Mouse (Mus musculus): ENCODE results near the gene Fgfrl1.

Gene Fgfrl1

GRCm38 (mm10) chr5:108692271-108692670, at the start of gene Fgfrl1:
Gene Fgfrl1 (plus strand): TSS chr5:108692382.
- DNase-seq (ENCODE audit: low read depth, low spot score): peak; percentile 81

GRCm38 (mm10) chr5:108643674-108644073, 48.5 kb upstream of the Fgfrl1 start:
- no peak for DNase-seq (ENCODE audit: low read depth, low spot score)

- DNase-seq (ENCODE audit: low read depth, low spot score): no peak
Observed at GRCm38 (mm10) chr5:108645651-108646342, 46.4 kb upstream of the Fgfrl1 start.

GRCm38 (mm10) chr5:108646343-108646660, 45.9 kb upstream of the Fgfrl1 start:
- DNase-seq (ENCODE audit: low read depth, low spot score): no peak

- no peak for DNase-seq (ENCODE audit: low read depth, low spot score)
Observed at GRCm38 (mm10) chr5:108647311-108647710, 44.9 kb upstream of the Fgfrl1 start.

- DNase-seq (ENCODE audit: low read depth, low spot score): no peak
Observed at GRCm38 (mm10) chr5:108647820-108648465, 44.2 kb upstream of the Fgfrl1 start.

- no peak for DNase-seq (ENCODE audit: low read depth, low spot score)
Observed at GRCm38 (mm10) chr5:108648937-108649576, 43.1 kb upstream of the Fgfrl1 start.

- DNase-seq (ENCODE audit: low read depth, low spot score): no peak
Observed at GRCm38 (mm10) chr5:108650341-108650740, 41.8 kb upstream of the Fgfrl1 start.

- DNase-seq (ENCODE audit: low read depth, low spot score): no peak
Observed at GRCm38 (mm10) chr5:108651136-108651720, 41.0 kb upstream of the Fgfrl1 start.

GRCm38 (mm10) chr5:108651823-108652222, 40.4 kb upstream of the Fgfrl1 start:
- DNase-seq (ENCODE audit: low read depth, low spot score): peak; percentile 67

- DNase-seq (ENCODE audit: low read depth, low spot score): no peak
Observed at GRCm38 (mm10) chr5:108653341-108653740, 38.8 kb upstream of the Fgfrl1 start.

GRCm38 (mm10) chr5:108654444-108654990, 37.7 kb upstream of the Fgfrl1 start:
- no peak for DNase-seq (ENCODE audit: low read depth, low spot score)

- no peak for DNase-seq (ENCODE audit: low read depth, low spot score)
Observed at GRCm38 (mm10) chr5:108655381-108655780, 36.8 kb upstream of the Fgfrl1 start.

GRCm38 (mm10) chr5:108655891-108656650, 36.1 kb upstream of the Fgfrl1 start:
- DNase-seq (ENCODE audit: low read depth, low spot score): no peak

- DNase-seq (ENCODE audit: low read depth, low spot score): no peak
Observed at GRCm38 (mm10) chr5:108657406-108657805, 34.8 kb upstream of the Fgfrl1 start.

GRCm38 (mm10) chr5:108658611-108659010, 33.6 kb upstream of the Fgfrl1 start:
- DNase-seq (ENCODE audit: low read depth, low spot score): no peak

GRCm38 (mm10) chr5:108659698-108660631, 32.2 kb upstream of the Fgfrl1 start, which contains the start of gene Idua:
Gene Idua (plus strand): TSS chr5:108660331.
- DNase-seq (ENCODE audit: low read depth, low spot score): peak; percentile 27

GRCm38 (mm10) chr5:108660632-108661268, 31.4 kb upstream of the Fgfrl1 start:
- peak; percentile 97 for DNase-seq (ENCODE audit: low read depth, low spot score)

- no peak for DNase-seq (ENCODE audit: low read depth, low spot score)
Observed at GRCm38 (mm10) chr5:108662772-108663171, 29.4 kb upstream of the Fgfrl1 start.

GRCm38 (mm10) chr5:108665066-108665465, 27.1 kb upstream of the Fgfrl1 start:
- no peak for DNase-seq (ENCODE audit: low read depth, low spot score)
